Mouse (Mus musculus) bone marrow macrophage, adult 2 months (primary cell): ENCODE data around the gene Rbm26.

ENCODE experiments used
- CTCF ChIP-seq: IDR thresholded peaks from 2 replicates; pipeline ENCODE4 v1.5.1; 2012; ENCODE audit warnings: low read depth, mild to moderate bottlenecking, low read length, moderate library complexity
- POLR2A ChIP-seq: IDR thresholded peaks from 2 replicates; pipeline ENCODE4 v1.6.1; 2012; ENCODE audit warnings: mild to moderate bottlenecking, low read depth, low read length, borderline replicate concordance

DNA sequence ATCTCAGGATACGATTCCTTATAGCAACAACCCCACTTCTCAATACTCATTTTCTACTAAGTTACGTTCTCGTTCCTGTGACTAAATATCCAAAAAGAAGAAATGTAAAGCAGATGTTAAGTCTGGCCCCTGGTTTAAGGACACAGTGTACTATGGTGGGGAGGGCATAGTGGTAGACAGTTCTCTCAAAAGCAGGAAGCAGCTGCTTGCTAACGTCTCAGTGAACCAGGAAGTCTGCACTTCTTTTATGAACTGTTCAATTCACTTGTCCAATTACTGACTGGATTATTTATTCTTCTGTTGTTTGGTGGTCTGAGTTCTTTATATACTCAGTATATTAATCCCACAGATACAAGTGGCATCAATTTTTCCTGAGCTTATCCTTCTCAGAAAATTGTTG is 12.3 kb downstream of the Rbm26 start:
- TF ChIP-seq CTCF (no peak), POLR2A (no peak)
